Mouse (Mus musculus) gastrocnemius, postnatal 36 days (tissue): ENCODE results near the gene Stx11. TPM values are rescaled to one million over a fixed set of nuclear protein-coding genes. Genes with fewer than 3 reads are reported as not detected.

Source experiments
- DNase-seq, 2 experiments: peaks; one replicate each; pipeline ENCODE4 v3.0.0; 2022
- intact Hi-C: fragments of 180-260 bp; cut with DNase I; formaldehyde crosslinking; loops from one replicate; pipeline ENCODE4 v1.15.1; 2025
- total RNA-seq, 2 experiments: library from RNA; stranded (reverse); gene quantifications; 2 replicates each; pipeline ENCODE4 v1.2.3; 2021

The Stx11 gene
- total RNA-seq, 2 experiments from 2014 or later, result 0.20 to 0.48 TPM

DNA sequence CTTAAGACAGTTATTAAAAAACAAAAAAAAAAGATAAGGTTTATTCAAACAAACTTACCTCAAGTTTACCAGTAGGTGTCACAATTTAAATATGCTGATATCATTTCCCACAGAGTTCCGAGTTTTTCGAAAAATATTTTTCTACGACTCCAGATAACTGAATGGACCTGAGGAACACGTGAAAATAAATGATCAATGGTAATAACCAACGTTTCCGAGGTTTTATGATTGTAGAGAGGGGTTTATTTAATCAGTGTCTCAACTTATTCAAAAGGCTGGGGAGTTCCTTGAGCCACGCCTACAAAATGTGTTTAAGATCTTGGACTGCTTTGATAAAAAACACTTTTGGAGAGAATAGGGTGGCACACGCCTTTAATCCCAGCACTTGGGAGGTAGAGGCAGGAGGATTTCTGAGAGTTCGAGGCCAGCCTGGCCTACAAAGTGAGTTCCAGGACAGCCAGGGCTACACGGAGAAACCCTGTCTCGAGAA, 42.5 kb downstream of the Stx11 start:
- intact Hi-C loops, result loop anchor here (2.0 to 5.0 kb wide), 2 partner anchors 53 to 229 kb away; partner anchors contain the start of gene Utrn
- no peak for DNase-seq

- intact Hi-C loops, result no loop called here
- DNase-seq, result peak in 1 of 2 experiments; percentile 31
Observed at GRCm38 (mm10) chr10:12919287-12919686, 44.8 kb downstream of the Stx11 start.

DNA sequence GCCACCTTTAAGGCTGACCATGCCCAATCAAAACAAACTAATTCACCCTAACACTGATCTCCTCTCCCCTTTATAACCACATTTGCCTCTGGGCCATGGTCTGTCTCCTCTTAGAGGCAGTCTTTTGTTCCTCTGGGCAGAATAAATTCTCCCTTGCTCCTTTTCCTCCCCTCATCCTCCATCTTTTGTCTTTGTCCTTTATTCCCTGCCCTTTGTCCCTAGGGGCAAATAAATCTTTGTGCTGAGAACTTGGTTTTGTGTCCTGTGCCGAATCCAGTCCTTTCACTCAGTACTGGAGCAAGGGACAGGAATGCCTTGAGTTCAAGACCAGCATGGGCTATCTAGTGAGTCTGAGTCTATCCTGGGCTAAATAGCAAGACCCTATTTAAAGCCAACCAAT, 46.5 kb downstream of the Stx11 start:
- DNase-seq, result no peak
- intact Hi-C loops, result no loop called here

GRCm38 (mm10) chr10:12916376-12916775, 47.7 kb downstream of the Stx11 start:
- intact Hi-C loops, result no loop called here
- no peak for DNase-seq

DNA sequence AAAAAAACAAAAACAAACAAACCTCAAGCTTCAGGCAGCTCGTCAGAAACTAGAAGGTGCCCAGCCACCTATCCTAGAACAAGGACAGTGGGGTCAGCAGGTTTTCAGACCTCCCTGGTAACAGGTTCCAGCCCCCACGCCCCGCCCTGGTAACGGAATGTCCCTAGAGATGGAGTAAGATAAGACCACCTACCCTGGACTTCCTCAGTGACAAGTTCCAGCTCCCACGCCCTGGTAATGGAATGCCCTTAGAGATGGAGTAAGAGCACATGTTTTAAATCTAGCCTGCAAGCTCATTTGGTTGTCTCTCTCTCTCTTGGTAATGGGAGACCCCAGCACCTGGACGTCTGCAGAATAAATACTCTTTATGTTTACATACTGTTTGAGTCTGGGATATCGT, 48.3 kb downstream of the Stx11 start:
- no peak for DNase-seq
- intact Hi-C loops, result no loop called here

DNA sequence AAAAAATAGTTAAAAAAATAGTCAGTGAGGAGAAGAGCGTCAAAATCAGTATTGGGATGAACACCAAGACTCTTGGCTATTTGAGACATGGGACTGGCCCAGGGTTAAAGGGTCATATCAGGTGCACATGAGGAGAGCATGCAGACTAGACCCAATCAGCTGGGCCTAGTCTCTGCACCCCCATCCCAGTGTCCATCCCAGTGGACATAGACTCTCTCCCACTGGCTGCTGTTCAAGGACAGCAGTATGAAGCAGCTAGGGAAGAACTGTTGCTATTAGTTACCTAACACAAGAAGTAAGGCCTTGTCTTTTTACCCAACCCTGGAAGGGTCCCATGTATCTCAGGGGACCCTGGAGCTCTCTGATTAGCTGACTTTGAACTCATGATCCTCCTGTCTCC, 49.9 kb downstream of the Stx11 start:
- intact Hi-C loops, result no loop called here
- no peak for DNase-seq

- intact Hi-C loops, result no loop called here
Observed at GRCm38 (mm10) chr10:12911981-12912530, 52.0 kb downstream of the Stx11 start.

GRCm38 (mm10) chr10:12911451-12911850, 52.6 kb downstream of the Stx11 start:
- DNase-seq, result no peak
- intact Hi-C loops, result no loop called here

More at GRCm38 (mm10) chr10:12911981-12912530, 52.0 kb downstream of the Stx11 start:
- DNase-seq, result no peak

- DNase-seq, result no peak
- intact Hi-C loops, result no loop called here
Observed at GRCm38 (mm10) chr10:12909891-12910290, 54.2 kb downstream of the Stx11 start.

DNA sequence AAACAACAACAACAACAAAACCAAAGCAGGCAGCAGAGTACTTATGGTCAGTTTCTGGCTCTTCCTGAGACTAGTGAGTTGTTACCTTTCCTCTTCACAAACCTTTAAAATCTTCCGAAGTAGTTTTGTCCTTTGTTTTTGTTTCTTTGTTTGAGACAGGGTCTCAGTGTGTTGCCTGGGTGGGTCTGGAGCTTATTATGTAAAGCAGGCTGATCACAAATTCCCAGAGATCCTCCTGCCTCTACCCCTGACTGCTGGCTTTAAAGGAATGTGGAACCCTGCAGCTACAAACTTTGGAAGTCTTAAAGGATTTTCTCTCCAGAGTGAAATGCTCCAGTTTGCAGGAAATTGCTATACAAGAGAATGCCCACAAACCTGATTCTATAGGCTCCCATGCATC, 54.9 kb downstream of the Stx11 start:
- intact Hi-C loops, result no loop called here
- DNase-seq, result no peak

DNA sequence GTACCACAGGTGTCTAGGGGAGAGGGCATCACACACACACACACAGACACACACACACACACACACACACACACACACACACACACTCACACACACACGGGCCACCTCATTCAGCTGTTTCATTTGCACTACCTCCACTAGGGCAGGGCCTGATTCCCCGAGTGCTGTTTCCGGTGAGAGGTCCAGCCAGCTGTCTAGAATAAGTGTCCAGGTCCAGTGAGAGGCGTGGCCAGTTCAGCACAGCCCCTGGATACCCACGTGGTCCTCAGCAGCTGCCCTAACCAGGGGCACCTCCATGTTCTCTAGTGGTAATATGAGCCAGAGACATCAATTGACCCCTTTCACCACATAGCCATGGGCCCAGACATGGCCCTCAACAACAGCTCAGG, 60.0 kb downstream of the Stx11 start:
- no peak for DNase-seq
- intact Hi-C loops, result no loop called here

GRCm38 (mm10) chr10:12903440-12904139, 60.5 kb downstream of the Stx11 start:
- intact Hi-C loops, result no loop called here
- no peak for DNase-seq

DNA sequence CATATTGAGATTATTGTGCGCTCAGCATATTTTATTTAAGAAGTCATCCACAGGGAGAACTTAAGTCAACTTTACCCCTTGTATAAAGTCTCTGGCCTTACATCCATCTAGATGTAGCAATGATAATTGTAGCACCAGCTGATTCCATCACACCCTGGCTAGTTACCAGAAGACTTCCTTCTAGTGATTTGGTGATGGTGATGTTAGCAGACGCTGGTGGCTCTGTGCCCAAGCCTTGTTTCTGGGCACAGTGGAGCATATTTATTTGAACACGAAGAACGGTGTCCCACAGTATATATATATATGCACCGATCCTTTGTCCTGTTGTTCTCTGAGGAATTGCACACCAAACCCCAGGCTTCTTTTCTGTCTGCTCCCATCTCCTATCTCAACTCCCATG, 64.2 kb downstream of the Stx11 start:
- DNase-seq, result no peak
- intact Hi-C loops, result no loop called here

DNA sequence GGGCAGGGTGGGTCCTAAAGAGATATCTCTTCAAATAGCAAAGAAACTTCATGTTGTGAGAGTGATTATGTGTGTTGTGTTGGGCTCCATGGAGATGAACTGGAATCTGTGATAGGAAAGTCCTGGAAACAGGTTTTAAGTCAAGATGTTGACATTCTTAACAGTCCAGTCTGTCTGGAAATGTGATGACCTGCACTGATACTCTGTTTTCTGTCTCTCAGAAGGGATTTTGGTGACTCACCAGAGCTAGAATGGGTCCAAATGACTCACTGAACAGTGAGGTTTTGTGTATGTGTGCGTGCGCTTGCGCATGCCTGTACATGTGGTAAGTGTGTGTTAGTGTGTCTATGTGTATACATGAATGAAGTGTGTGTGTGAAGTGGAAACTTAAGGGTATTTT, 70.8 kb downstream of the Stx11 start:
- DNase-seq, result no peak
- intact Hi-C loops, result no loop called here

- intact Hi-C loops, result no loop called here
- no peak for DNase-seq
Observed at GRCm38 (mm10) chr10:12888373-12888772, 75.7 kb downstream of the Stx11 start.

Other genes starting within 250 kb of the Stx11 start
- 10 to 100 TPM; 21.8 to 21.9 TPM for gene Utrn, start 94.9 kb downstream of the Stx11 start, total RNA-seq
- 1 to 10 TPM; 4.2 to 4.4 TPM for gene Sf3b5, start 41.0 kb upstream of the Stx11 start, total RNA-seq
- gene Plagl1, start 96.2 kb upstream of the Stx11 start, total RNA-seq, result 1 to 10 TPM; 3.3 to 4.3 TPM
- not detected for gene Zc2hc1b, start 213.7 kb upstream of the Stx11 start, total RNA-seq
- gene Ltv1, start 228.9 kb upstream of the Stx11 start, total RNA-seq, result 10 to 100 TPM; 22.4 to 27.8 TPM